Mouse (Mus musculus) gastrocnemius, adult 8-10 months (tissue): Measurements from ENCODE around the gene Tnf. TPM values are rescaled to one million over a fixed set of nuclear protein-coding genes. Genes with fewer than 3 reads are reported as not detected.

Experiments used
- DNase-seq, 2 experiments: peaks; one replicate each; pipeline ENCODE4 v3.0.0; 2022; ENCODE audit warnings: low spot score in 2 of 2
- total RNA-seq, 4 experiments: library from RNA; stranded (reverse); gene quantifications; 2 replicates each; pipeline ENCODE4 v1.2.4; 2022

The Tnf gene
- total RNA-seq, 4 experiments from 2014 or later: 0.31 TPM; not detected in 3

GRCm38 (mm10) chr17:35198946-35199345, 2.9 kb downstream of the Tnf start:
- DNase-seq: no peak

GRCm38 (mm10) chr17:35198029-35198428, 3.8 kb downstream of the Tnf start:
- no peak for DNase-seq

GRCm38 (mm10) chr17:35197126-35197525, 4.7 kb downstream of the Tnf start:
- no peak for DNase-seq

- DNase-seq: no peak
Measured at GRCm38 (mm10) chr17:35196321-35196641, 5.5 kb downstream of the Tnf start.

GRCm38 (mm10) chr17:35195631-35196320, 6.0 kb downstream of the Tnf start:
- peak; percentile 57 to 73 for DNase-seq

- DNase-seq: no peak
Measured at GRCm38 (mm10) chr17:35194844-35195630, 6.8 kb downstream of the Tnf start.

- no peak for DNase-seq
Measured at GRCm38 (mm10) chr17:35193881-35194843, 7.6 kb downstream of the Tnf start, which contains the start of gene Ltb. Ltb (plus strand) TSS chr17:35194439.

GRCm38 (mm10) chr17:35192924-35193323, 8.9 kb downstream of the Tnf start:
- DNase-seq: no peak

- no peak for DNase-seq
Measured at GRCm38 (mm10) chr17:35191723-35192122, 10.1 kb downstream of the Tnf start.

- DNase-seq: no peak
Measured at GRCm38 (mm10) chr17:35190096-35190495, 11.7 kb downstream of the Tnf start.

GRCm38 (mm10) chr17:35189186-35189585, 12.6 kb downstream of the Tnf start:
- no peak for DNase-seq

GRCm38 (mm10) chr17:35187959-35188610, 13.7 kb downstream of the Tnf start, which contains the start of gene Lst1:
Lst1 (minus strand) TSS chr17:35188439.
- DNase-seq: no peak

GRCm38 (mm10) chr17:35187345-35187744, 14.5 kb downstream of the Tnf start:
- DNase-seq: no peak

- no peak for DNase-seq
Measured at GRCm38 (mm10) chr17:35186681-35187080, 15.1 kb downstream of the Tnf start.

- DNase-seq: peak; percentile 55 to 77
Measured at GRCm38 (mm10) chr17:35185639-35186611, 15.9 kb downstream of the Tnf start.

- no peak for DNase-seq
Measured at GRCm38 (mm10) chr17:35180093-35180492, 21.7 kb downstream of the Tnf start.

GRCm38 (mm10) chr17:35178528-35178927, 23.3 kb downstream of the Tnf start:
- peak in 1 of 2 experiments; percentile 47 for DNase-seq

- DNase-seq: no peak
Measured at GRCm38 (mm10) chr17:35175968-35176367, 25.8 kb downstream of the Tnf start, which contains the start of gene Aif1. Aif1 (minus strand) TSS chr17:35176068.

- no peak for DNase-seq
Measured at GRCm38 (mm10) chr17:35175382-35175781, 26.4 kb downstream of the Tnf start.
